Mouse (Mus musculus) lung, postnatal 4 days (tissue): ENCODE measurements around the gene Cyp3a59.
"Not testable (repeated sequence)": the region's sequence is repeated elsewhere in the genome, so short reads cannot be mapped to it uniquely, and the experiment has no call there.

Experiments used
- DNase-seq, 2 experiments: peaks; one replicate each; pipeline ENCODE4 v3.0.0; 2021

Cyp3a59 gene

GRCm38 (mm10) chr5:146078945-146079344, at the start of gene Cyp3a59:
Gene Cyp3a59, plus strand, starts transcription at chr5:146079257.
- not testable (repeated sequence) for DNase-seq

- no peak for DNase-seq
These were observed 9.0 kb upstream of the Cyp3a59 start for GRCm38 (mm10) chr5:146070099-146070498.

GRCm38 (mm10) chr5:146147903-146148302, 68.8 kb downstream of the Cyp3a59 start:
- no peak for DNase-seq

- DNase-seq: no peak
These were observed 71.4 kb downstream of the Cyp3a59 start for GRCm38 (mm10) chr5:146150454-146150853.

- not testable (repeated sequence) for DNase-seq
These were observed 79.3 kb downstream of the Cyp3a59 start for GRCm38 (mm10) chr5:146158326-146158725.

GRCm38 (mm10) chr5:146160439-146160838, 81.4 kb downstream of the Cyp3a59 start, which contains the start of gene Gm5565:
Gene Gm5565, minus strand, starts transcription at chr5:146160539.
- DNase-seq: peak in 1 of 2 experiments; percentile 1
